Mouse (Mus musculus): Measurements from ENCODE around the gene Pvalb. TPM values are rescaled to one million over a fixed set of nuclear protein-coding genes. Genes with fewer than 3 reads are reported as not detected.

Gene Pvalb
- total RNA-seq, 4 experiments from 2014 or later = 58.2 to 61.8 (median 60.5) TPM

GRCm38 (mm10) chr15:78161946-78162345 is 44.3 kb downstream of the Pvalb start:
- no peak for DNase-seq (ENCODE audit: low spot score in 2 of 2)

- no peak for DNase-seq (ENCODE audit: low spot score in 2 of 2)
Measured at GRCm38 (mm10) chr15:78158335-78158734, 47.9 kb downstream of the Pvalb start.

GRCm38 (mm10) chr15:78157824-78158223 is 48.4 kb downstream of the Pvalb start:
- DNase-seq (ENCODE audit: low spot score in 2 of 2) = no peak

GRCm38 (mm10) chr15:78157330-78157729 is 48.9 kb downstream of the Pvalb start:
- no peak for DNase-seq (ENCODE audit: low spot score in 2 of 2)

- no peak for DNase-seq (ENCODE audit: low spot score in 2 of 2)
Measured at GRCm38 (mm10) chr15:78155421-78155820, 50.8 kb downstream of the Pvalb start.

GRCm38 (mm10) chr15:78153045-78153775 is 53.0 kb downstream of the Pvalb start:
- DNase-seq (ENCODE audit: low spot score in 2 of 2) = no peak

GRCm38 (mm10) chr15:78148565-78148964 is 57.6 kb downstream of the Pvalb start:
- no peak for DNase-seq (ENCODE audit: low spot score in 2 of 2)

Other genes starting within 250 kb of the Pvalb start
- gene Foxred2, start 249.7 kb downstream of the Pvalb start, total RNA-seq (2022) = 10 to 100 TPM in 3 of 4 experiments, 1 to 10 TPM in 1; 9.5 to 14.0 (median 13.1) TPM
- 100 to 1,000 TPM in 3 of 4 experiments, 10 to 100 TPM in 1; 85.5 to 112 (median 106) TPM for gene Eif3d, start 235.6 kb downstream of the Pvalb start, total RNA-seq (2022)
- gene Cacng2, start 86.4 kb downstream of the Pvalb start, total RNA-seq (2022) = 10 to 100 TPM; 30.6 to 36.9 (median 33.2) TPM
- gene Ift27, start 32.3 kb downstream of the Pvalb start, total RNA-seq (2022) = 10 to 100 TPM; 20.4 to 29.8 (median 25.7) TPM
- gene Ncf4, start 38.4 kb upstream of the Pvalb start, total RNA-seq (2022) = 1 to 10 TPM; 1.2 to 5.0 (median 1.7) TPM
- 1 to 10 TPM; 1.4 to 4.5 (median 2.9) TPM for gene Csf2rb2, start 99.3 kb upstream of the Pvalb start, total RNA-seq (2022)
- gene Csf2rb, start 119.4 kb upstream of the Pvalb start, total RNA-seq (2022) = 1 to 10 TPM; 1.8 to 9.4 (median 4.4) TPM
- gene Tex33, start 189.5 kb upstream of the Pvalb start, total RNA-seq (2022) = not detected
- gene Tst, start 199.5 kb upstream of the Pvalb start, total RNA-seq (2022) = 10 to 100 TPM; 36.9 to 47.4 (median 42.3) TPM
- gene Mpst, start 200.0 kb upstream of the Pvalb start, total RNA-seq (2022) = 10 to 100 TPM; 23.1 to 38.1 (median 30.3) TPM
- gene Kctd17, start 222.2 kb upstream of the Pvalb start, total RNA-seq (2022) = 100 to 1,000 TPM; 245 to 269 (median 260) TPM

Measured in layer of hippocampus, adult 8-10 months (tissue).